Mouse (Mus musculus) T-helper 1 cell (primary cell): Measurements from ENCODE around the gene Gm13277.
"Not testable (repeated sequence)": the region's sequence is repeated elsewhere in the genome, so short reads cannot be mapped to it uniquely, and the experiment has no call there.

ENCODE experiments used
- in situ Hi-C: fragments of 300-600 bp; cut with MboI, MseI; formaldehyde crosslinking; loops from one replicate; pipeline ENCODE4 v1.15.1; 2025; ENCODE audit warnings: high pct_unique_total_duplicates

Gm13277 gene

GRCm38 (mm10) chr4:88788402-88788801 lies at the start of gene Gm13277:
Gene Gm13277 (plus strand): TSS chr4:88788632.
- in situ Hi-C loops = loop anchor here (5.0 to 25.0 kb wide), 2 partner anchors 36 to 776 kb away; partner anchors contain the start of gene Gm13271

- in situ Hi-C loops = loop anchor here (5.0 kb wide), 1 partner anchor 42 kb away; no protein-coding TSS in a partner anchor
Measured at GRCm38 (mm10) chr4:88739036-88739435, 49.4 kb upstream of the Gm13277 start.

- in situ Hi-C loops = no loop called here
Measured at GRCm38 (mm10) chr4:88741426-88741825, 47.0 kb upstream of the Gm13277 start.

GRCm38 (mm10) chr4:88742771-88743371 lies 45.6 kb upstream of the Gm13277 start:
- in situ Hi-C loops = no loop called here

- in situ Hi-C loops = no loop called here
Measured at GRCm38 (mm10) chr4:88744207-88744606, 44.2 kb upstream of the Gm13277 start.

- in situ Hi-C loops = loop anchor here (5.0 to 10.0 kb wide), 2 partner anchors 37 to 1385 kb away; partner anchors contain the start of genes Gm13276 and Gm13277
Measured at GRCm38 (mm10) chr4:88749926-88750325, 38.5 kb upstream of the Gm13277 start.

GRCm38 (mm10) chr4:88754818-88755340 lies 33.6 kb upstream of the Gm13277 start, which contains the start of gene Gm13271:
Gene Gm13271 (plus strand): TSS chr4:88754868.
- in situ Hi-C loops = loop anchor here (5.0 to 10.0 kb wide), 2 partner anchors 32 to 1390 kb away; partner anchors contain the start of genes Gm13276 and Gm13277

GRCm38 (mm10) chr4:88756581-88757513 lies 31.6 kb upstream of the Gm13277 start:
- in situ Hi-C loops = loop anchor here (10.0 kb wide), 1 partner anchor 1392 kb away; no protein-coding TSS in a partner anchor

GRCm38 (mm10) chr4:88757628-88758031 lies 30.8 kb upstream of the Gm13277 start:
- in situ Hi-C loops = loop anchor here (10.0 kb wide), 1 partner anchor 1393 kb away; no protein-coding TSS in a partner anchor

GRCm38 (mm10) chr4:88758751-88759150 lies 29.7 kb upstream of the Gm13277 start:
- in situ Hi-C loops = loop anchor here (10.0 kb wide), 1 partner anchor 1394 kb away; no protein-coding TSS in a partner anchor

- in situ Hi-C loops = loop anchor here (10.0 kb wide), 1 partner anchor 1395 kb away; no protein-coding TSS in a partner anchor
Measured at GRCm38 (mm10) chr4:88759610-88760268, 28.7 kb upstream of the Gm13277 start, which contains the start of gene Gm13283. Gene Gm13283 (plus strand): TSS chr4:88760119.

- in situ Hi-C loops = not testable (repeated sequence)
Measured at GRCm38 (mm10) chr4:88760431-88760830, 28.0 kb upstream of the Gm13277 start.

GRCm38 (mm10) chr4:88761776-88762175 lies 26.7 kb upstream of the Gm13277 start:
- in situ Hi-C loops = not testable (repeated sequence)

GRCm38 (mm10) chr4:88762341-88762740 lies 26.1 kb upstream of the Gm13277 start:
- in situ Hi-C loops = not testable (repeated sequence)

- in situ Hi-C loops = not testable (repeated sequence)
Measured at GRCm38 (mm10) chr4:88763384-88764018, 24.9 kb upstream of the Gm13277 start.

- in situ Hi-C loops = loop anchor here (5.0 kb wide), 1 partner anchor 34 kb away; the partner anchor contains the start of gene Gm13288
Measured at GRCm38 (mm10) chr4:88773534-88773933, 14.9 kb upstream of the Gm13277 start, which contains the start of gene Gm13290. Gene Gm13290 (plus strand): TSS chr4:88773834.

GRCm38 (mm10) chr4:88776622-88777021 lies 11.8 kb upstream of the Gm13277 start, which contains the start of gene Gm13289:
Gene Gm13289 (plus strand): TSS chr4:88776922.
- in situ Hi-C loops = loop anchor here (25.0 kb wide), 1 partner anchor 764 kb away; no protein-coding TSS in a partner anchor

- in situ Hi-C loops = loop anchor here (25.0 kb wide), 1 partner anchor 767 kb away; no protein-coding TSS in a partner anchor
Measured at GRCm38 (mm10) chr4:88779550-88779949, 8.9 kb upstream of the Gm13277 start, which contains the start of gene Gm13272. Gene Gm13272 (plus strand): TSS chr4:88779850.

- in situ Hi-C loops = loop anchor here (25.0 kb wide), 1 partner anchor 768 kb away; no protein-coding TSS in a partner anchor
Measured at GRCm38 (mm10) chr4:88780320-88780719, 8.1 kb upstream of the Gm13277 start.

GRCm38 (mm10) chr4:88781831-88782230 lies 6.6 kb upstream of the Gm13277 start, which contains the start of gene Ifnz:
Gene Ifnz (plus strand): TSS chr4:88782131.
- in situ Hi-C loops = loop anchor here (25.0 kb wide), 1 partner anchor 770 kb away; no protein-coding TSS in a partner anchor
